Mouse (Mus musculus) adrenal gland, postnatal 10 days (tissue): ENCODE measurements around the gene Kxd1. TPM values are rescaled to one million over a fixed set of nuclear protein-coding genes. Genes with fewer than 3 reads are reported as not detected.

Experiments
- DNase-seq: peaks from one replicate; pipeline ENCODE4 v3.0.0; 2021; ENCODE audit warnings: mixed read lengths
- total RNA-seq, 2 experiments: library from RNA; stranded (reverse); gene quantifications; 2 replicates each; pipeline ENCODE4 v1.2.3; 2021

Kxd1 gene
- total RNA-seq, 2 experiments from 2014 or later = 84.0 to 97.4 TPM

- no peak for DNase-seq
Measured at GRCm38 (mm10) chr8:70547762-70548161, 20.0 kb upstream of the Kxd1 start.

- no peak for DNase-seq
Measured at GRCm38 (mm10) chr8:70546412-70546811, 18.7 kb upstream of the Kxd1 start.

- DNase-seq = peak; percentile 82
Measured at GRCm38 (mm10) chr8:70544200-70544687, 16.5 kb upstream of the Kxd1 start.

GRCm38 (mm10) chr8:70541081-70541480 lies 13.3 kb upstream of the Kxd1 start:
- DNase-seq = no peak

- DNase-seq = no peak
Measured at GRCm38 (mm10) chr8:70540507-70541071, 12.8 kb upstream of the Kxd1 start.

GRCm38 (mm10) chr8:70540013-70540506 lies 12.3 kb upstream of the Kxd1 start:
- DNase-seq = no peak

- DNase-seq = peak; percentile 100
Measured at GRCm38 (mm10) chr8:70539077-70539813, 11.5 kb upstream of the Kxd1 start, which contains the start of gene Ell. Gene Ell (plus strand): TSS chr8:70539457.

GRCm38 (mm10) chr8:70538633-70539076 lies 10.9 kb upstream of the Kxd1 start:
- peak; percentile 100 for DNase-seq

GRCm38 (mm10) chr8:70538024-70538579 lies 10.3 kb upstream of the Kxd1 start:
- DNase-seq = peak; percentile 77

- DNase-seq = no peak
Measured at GRCm38 (mm10) chr8:70535701-70536100, 7.9 kb upstream of the Kxd1 start.

GRCm38 (mm10) chr8:70535221-70535620 lies 7.5 kb upstream of the Kxd1 start:
- DNase-seq = no peak

- no peak for DNase-seq
Measured at GRCm38 (mm10) chr8:70534281-70534680, 6.5 kb upstream of the Kxd1 start.

GRCm38 (mm10) chr8:70530314-70530713 lies 2.6 kb upstream of the Kxd1 start:
- no peak for DNase-seq

GRCm38 (mm10) chr8:70529741-70530161 lies 2.0 kb upstream of the Kxd1 start:
- peak; percentile 59 for DNase-seq

GRCm38 (mm10) chr8:70529299-70529698 lies 1.5 kb upstream of the Kxd1 start:
- DNase-seq = no peak

GRCm38 (mm10) chr8:70528182-70528797 lies 534 bp upstream of the Kxd1 start:
- no peak for DNase-seq

GRCm38 (mm10) chr8:70527111-70527511 lies 645 bp downstream of the Kxd1 start:
- no peak for DNase-seq

GRCm38 (mm10) chr8:70522592-70523403 lies 5.0 kb downstream of the Kxd1 start:
- peak; percentile 97 for DNase-seq

GRCm38 (mm10) chr8:70519606-70520005 lies 8.2 kb downstream of the Kxd1 start:
- DNase-seq = no peak

GRCm38 (mm10) chr8:70519043-70519442 lies 8.7 kb downstream of the Kxd1 start:
- DNase-seq = no peak

GRCm38 (mm10) chr8:70517940-70518643 lies 9.7 kb downstream of the Kxd1 start:
- DNase-seq = no peak
